Mouse (Mus musculus) CD8-positive naive resting alpha-beta T cell, adult 2 months (primary cell): ENCODE measurements around the gene Pdzd7.

Experiments used
- DNase-seq, 2 experiments: peaks; one replicate each; pipeline ENCODE4 v3.0.0; 2022; ENCODE audit warnings: low read depth in 2 of 2, low spot score in 2 of 2

Pdzd7 gene

GRCm38 (mm10) chr19:45031780-45032179 is 13.7 kb downstream of the Pdzd7 start:
- DNase-seq, result peak in 1 of 2 experiments; percentile 67

GRCm38 (mm10) chr19:45030746-45031693 is 14.5 kb downstream of the Pdzd7 start:
- DNase-seq, result peak; percentile 61 to 66

- DNase-seq, result peak; percentile 60 to 68
Observed at GRCm38 (mm10) chr19:45030111-45030510, 15.4 kb downstream of the Pdzd7 start.

- no peak for DNase-seq
Observed at GRCm38 (mm10) chr19:45029571-45029970, 15.9 kb downstream of the Pdzd7 start.

GRCm38 (mm10) chr19:45028746-45029145 is 16.8 kb downstream of the Pdzd7 start:
- no peak for DNase-seq

- DNase-seq, result no peak
Observed at GRCm38 (mm10) chr19:45027848-45028247, 17.7 kb downstream of the Pdzd7 start.

- DNase-seq, result no peak
Observed at GRCm38 (mm10) chr19:45026958-45027670, 18.4 kb downstream of the Pdzd7 start.

GRCm38 (mm10) chr19:45025937-45026568 is 19.5 kb downstream of the Pdzd7 start:
- no peak for DNase-seq

- DNase-seq, result no peak
Observed at GRCm38 (mm10) chr19:45024775-45025174, 20.7 kb downstream of the Pdzd7 start.

- no peak for DNase-seq
Observed at GRCm38 (mm10) chr19:45023993-45024392, 21.5 kb downstream of the Pdzd7 start.

- no peak for DNase-seq
Observed at GRCm38 (mm10) chr19:45021362-45021761, 24.2 kb downstream of the Pdzd7 start.

GRCm38 (mm10) chr19:45020348-45020747 is 25.2 kb downstream of the Pdzd7 start:
- no peak for DNase-seq

GRCm38 (mm10) chr19:45018351-45018831 is 27.1 kb downstream of the Pdzd7 start:
- no peak for DNase-seq

- peak; percentile 9 to 15 for DNase-seq
Observed at GRCm38 (mm10) chr19:45017909-45018308, 27.6 kb downstream of the Pdzd7 start.

- DNase-seq, result no peak
Observed at GRCm38 (mm10) chr19:45017216-45017771, 28.2 kb downstream of the Pdzd7 start.

- no peak for DNase-seq
Observed at GRCm38 (mm10) chr19:45016341-45017215, 28.9 kb downstream of the Pdzd7 start.

- DNase-seq, result peak; percentile 46 to 64
Observed at GRCm38 (mm10) chr19:45015518-45016281, 29.8 kb downstream of the Pdzd7 start.

GRCm38 (mm10) chr19:45014981-45015402 is 30.5 kb downstream of the Pdzd7 start:
- DNase-seq, result no peak

GRCm38 (mm10) chr19:45014335-45014971 is 31.1 kb downstream of the Pdzd7 start, which contains the start of gene Lzts2:
Gene Lzts2 (plus strand): TSS chr19:45014414.
- DNase-seq, result no peak
